8 mouse cellular contexts compared by ENCODE assay signal in the genomic region with DNA sequence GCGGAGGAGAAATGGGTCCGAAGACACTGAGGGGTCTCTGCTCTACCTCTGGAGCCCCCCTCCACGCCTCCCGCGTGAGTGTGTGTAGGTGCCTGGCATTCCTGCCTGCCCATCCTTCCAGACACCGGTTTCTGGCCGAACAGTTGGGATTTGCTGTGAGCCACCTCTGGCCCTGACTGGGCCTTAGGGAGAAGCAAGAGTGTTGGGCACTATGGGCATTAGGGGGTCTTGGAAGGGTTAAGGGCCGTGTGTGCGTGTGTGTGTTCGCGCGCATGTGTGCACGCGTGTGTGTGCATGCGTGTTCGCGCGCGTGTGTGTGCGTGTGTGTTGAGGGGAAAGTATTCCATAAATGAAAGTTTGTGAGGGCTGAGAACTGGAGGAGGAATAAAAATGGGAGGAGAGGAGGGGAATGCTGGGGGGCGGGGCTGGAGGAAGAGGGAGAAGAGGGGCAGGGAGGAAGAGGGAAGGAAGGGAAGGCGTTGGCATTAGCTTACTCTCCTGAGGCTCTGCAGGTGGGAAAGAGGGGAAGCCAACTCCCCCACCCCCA. TPM values are rescaled to one million over a fixed set of nuclear protein-coding genes. Genes with fewer than 3 reads are reported as not detected.
A peak's percentile ranks its signal among the peaks of the same experiment; 100 is the strongest.
DNase-seq lines count a peak whose midpoint lies in the region; ATAC-seq lines count a peak whose summit lies in the region.

No protein-coding gene starts in this region.

- peak overlapping the region; percentile 33 for H3K4me3 ChIP-seq in kidney, embryonic 14.5 days (ENCODE audit: low read length)
- peak overlapping the region; percentile 34 to 43 for H3K4me3 ChIP-seq in heart, embryonic 14.5 days (ENCODE audit: control insufficient read depth in 1 of 2, insufficient read depth in 1 of 2, low read depth in 1 of 2, low read length in 2 of 2)
- peak overlapping the region; percentile 64 for H3K4me3 ChIP-seq in limb, embryonic 15.5 days

- DNase-seq in kidney, adult 11 months, result no peak
- peak; percentile 75 to 80 for DNase-seq in cerebellum, postnatal 10 days
- DNase-seq in testis, postnatal 10 days (ENCODE audit: low spot score), result peak; percentile 67
- no peak for DNase-seq in ovary, adult 18-20 months (ENCODE audit: low spot score)
- no peak for DNase-seq in spleen, postnatal 36 days (ENCODE audit: low spot score in 2 of 2)

- 19% methylated on average over 21 of the region's 22 CpGs for WGBS in kidney, embryonic 14.5 days
- WGBS in heart, embryonic 14.5 days, result 20% methylated on average over 22 of the region's 22 CpGs
- 14% methylated on average over 22 of the region's 22 CpGs for WGBS in limb, embryonic 15.5 days

- H3K4me2 ChIP-seq in kidney, embryonic 14.5 days (replicated peaks; ENCODE audit: low read depth, low read length), result peak overlapping the region; percentile 48
- H3K4me2 ChIP-seq in heart, embryonic 14.5 days (ENCODE audit: low read length), result peak overlapping the region; percentile 77
- H3K4me2 ChIP-seq in limb, embryonic 15.5 days, result peak overlapping the region; percentile 81

- H3K4me1 ChIP-seq in kidney, embryonic 14.5 days (ENCODE audit: control insufficient read depth, insufficient read depth, low read length), result peaks cover 36% of the 10 kb centered on the region
- H3K4me1 ChIP-seq in heart, embryonic 14.5 days (ENCODE audit: control insufficient read depth in 2 of 2, insufficient read depth in 2 of 2, low read length in 2 of 2), result peaks cover 29 to 43% of the 10 kb centered on the region in 2 experiments
- H3K4me1 ChIP-seq in limb, embryonic 15.5 days, result peaks cover 64% of the 10 kb centered on the region

- H3K9me3 ChIP-seq in kidney, embryonic 14.5 days (ENCODE audit: control insufficient read depth, low read length), result no peaks in the 10 kb centered on the region
- no peaks in the 10 kb centered on the region for H3K9me3 ChIP-seq in heart, embryonic 14.5 days (ENCODE audit: control insufficient read depth, low read length)
- no peaks in the 10 kb centered on the region for H3K9me3 ChIP-seq in limb, embryonic 15.5 days

- H3K27ac ChIP-seq in kidney, embryonic 14.5 days (ENCODE audit: low read depth, low read length), result no peak overlapping the region
- no peak overlapping the region for H3K27ac ChIP-seq in heart, embryonic 14.5 days (replicated peaks in 1 of 2; ENCODE audit: control insufficient read depth in 1 of 2, insufficient read depth in 1 of 2, low read depth in 2 of 2, low read length in 2 of 2)
- H3K27ac ChIP-seq in limb, embryonic 15.5 days, result peak overlapping the region; percentile 67

- H3K36me3 ChIP-seq in kidney, embryonic 14.5 days (ENCODE audit: control insufficient read depth, insufficient read depth, low read length), result no peaks in the 10 kb centered on the region
- no peaks in the 10 kb centered on the region for H3K36me3 ChIP-seq in heart, embryonic 14.5 days (ENCODE audit: control insufficient read depth, insufficient read depth, low read length)
- no peaks in the 10 kb centered on the region for H3K36me3 ChIP-seq in limb, embryonic 15.5 days

- H3K27me3 ChIP-seq in kidney, embryonic 14.5 days (ENCODE audit: control insufficient read depth, insufficient read depth, low read length), result peaks cover 50% of the 10 kb centered on the region
- peaks cover 42% of the 10 kb centered on the region for H3K27me3 ChIP-seq in heart, embryonic 14.5 days (ENCODE audit: control insufficient read depth, insufficient read depth, low read length)
- H3K27me3 ChIP-seq in limb, embryonic 15.5 days, result peaks cover 48% of the 10 kb centered on the region

- peak overlapping the region; percentile 52; the same call in 1 of the 2 replicates for H3K9ac ChIP-seq in kidney, embryonic 14.5 days (ENCODE audit: low read depth, low read length)
- H3K9ac ChIP-seq in heart, embryonic 14.5 days (ENCODE audit: low read length), result peak overlapping the region; percentile 57; the same call in 1 of the 2 replicates
- peak overlapping the region; percentile 18 for H3K9ac ChIP-seq in limb, embryonic 15.5 days

- no peak for ATAC-seq in kidney, embryonic 14.5 days (ENCODE audit: low FRiP score, low TSS enrichment)
- no peak for ATAC-seq in heart, embryonic 14.5 days (ENCODE audit: insufficient number of reproducible peaks, insufficient read depth, low FRiP score, low read depth)
- ATAC-seq in limb, embryonic 15.5 days (ENCODE audit: insufficient number of reproducible peaks, low FRiP score, low TSS enrichment, low read depth), result no peak; the same call in 1 of the 2 replicates

RNA-seq across cellular contexts. Expression of a gene that starts 2.9 kb away (rescaled TPM):
- polyA plus RNA-seq in kidney, embryonic 14.5 days (2014; fragmentation: Nextera tagmentation; extraction: Ambion mirVana), result 2.5 and 5.5 TPM in 2 replicates
- polyA plus RNA-seq in heart, embryonic 14.5 days (2014; fragmentation: Nextera tagmentation; extraction: Ambion mirVana), result 2.8 TPM in 2 replicates
- polyA plus RNA-seq in limb, embryonic 15.5 days (2015; fragmentation: Nextera tagmentation; extraction: Ambion mirVana), result 20.2 and 31.1 TPM in 2 replicates

RNA-seq across cellular contexts. Expression of a gene that starts 12.1 kb away (rescaled TPM):
- polyA plus RNA-seq in kidney, embryonic 14.5 days (2014; fragmentation: Nextera tagmentation; extraction: Ambion mirVana), result 0.51 and 0.74 TPM in 2 replicates
- 0.04 and 0.45 TPM in 2 replicates for polyA plus RNA-seq in heart, embryonic 14.5 days (2014; fragmentation: Nextera tagmentation; extraction: Ambion mirVana)
- 0.33 and 0.50 TPM in 2 replicates for polyA plus RNA-seq in limb, embryonic 15.5 days (2015; fragmentation: Nextera tagmentation; extraction: Ambion mirVana)

RNA-seq across cellular contexts. Expression of a gene that starts 23.5 kb away (rescaled TPM):
- 156 and 198 TPM in 2 replicates for polyA plus RNA-seq in kidney, embryonic 14.5 days (2014; fragmentation: Nextera tagmentation; extraction: Ambion mirVana)
- 119 and 152 TPM in 2 replicates for polyA plus RNA-seq in heart, embryonic 14.5 days (2014; fragmentation: Nextera tagmentation; extraction: Ambion mirVana)
- polyA plus RNA-seq in limb, embryonic 15.5 days (2015; fragmentation: Nextera tagmentation; extraction: Ambion mirVana), result 85.8 and 99.4 TPM in 2 replicates

RNA-seq across cellular contexts. Expression of a gene that starts 35.5 kb away (rescaled TPM):
- polyA plus RNA-seq in kidney, embryonic 14.5 days (2014; fragmentation: Nextera tagmentation; extraction: Ambion mirVana), result 0.29 and 0.47 TPM in 2 replicates
- 0.08 and 0.12 TPM in 2 replicates for polyA plus RNA-seq in heart, embryonic 14.5 days (2014; fragmentation: Nextera tagmentation; extraction: Ambion mirVana)
- 0.14 and 0.20 TPM in 2 replicates for polyA plus RNA-seq in limb, embryonic 15.5 days (2015; fragmentation: Nextera tagmentation; extraction: Ambion mirVana)

RNA-seq across cellular contexts. Expression of a gene that starts 41.1 kb away (rescaled TPM):
- polyA plus RNA-seq in kidney, embryonic 14.5 days (2014; fragmentation: Nextera tagmentation; extraction: Ambion mirVana), result 0.67 and 1.4 TPM in 2 replicates
- 0.38 and 0.57 TPM in 2 replicates for polyA plus RNA-seq in heart, embryonic 14.5 days (2014; fragmentation: Nextera tagmentation; extraction: Ambion mirVana)
- 4.0 and 5.1 TPM in 2 replicates for polyA plus RNA-seq in limb, embryonic 15.5 days (2015; fragmentation: Nextera tagmentation; extraction: Ambion mirVana)

Comparison
In these comparisons a context has a peak if more than half of its experiments do, and no peak if none do; other contexts are left out.
1. DNase-seq: peak in cerebellum, postnatal 10 days (2 of 2) and testis, postnatal 10 days (single experiment); none in kidney, adult 11 months (single experiment), ovary, adult 18-20 months (single experiment) and spleen, postnatal 36 days (0 of 2).
2. Peak in every context shown above with its lines, with median percentiles within 50 percentile points of each other: H3K4me2 ChIP-seq, H3K4me3 ChIP-seq and H3K9ac ChIP-seq.